Mouse (Mus musculus): ENCODE measurements around the gene Sh2d4b. TPM values are rescaled to one million over a fixed set of nuclear protein-coding genes. Genes with fewer than 3 reads are reported as not detected.

Sh2d4b gene
- polyA plus RNA-seq, 1 experiment from 2014 or later: 0.73 TPM

DNA sequence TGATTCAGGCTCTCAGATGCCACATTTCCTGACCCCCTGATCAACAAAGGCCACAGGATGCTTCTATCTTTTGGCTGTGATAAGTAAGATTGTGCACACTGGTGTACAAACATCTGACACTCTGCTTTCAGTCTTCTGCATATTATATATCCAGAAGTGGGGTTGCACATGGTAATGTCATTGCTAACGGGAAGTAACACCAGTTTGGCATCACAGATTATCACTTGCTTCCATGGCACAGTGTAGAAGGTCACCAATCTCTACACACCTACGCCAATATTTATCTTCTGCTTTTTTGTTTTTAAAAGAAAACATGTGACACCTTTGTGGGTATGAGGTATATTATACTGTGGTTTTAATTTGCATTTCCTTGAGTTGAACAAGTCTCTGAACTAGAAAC lies 36.9 kb upstream of the Sh2d4b start:
- H3K4me1 ChIP-seq (replicated peaks; ENCODE audit: control insufficient read depth, insufficient read depth, low read length): peaks cover 35% of the 10 kb centered on the region
- H3K27me3 ChIP-seq (ENCODE audit: control insufficient read depth, insufficient read depth, low read depth, low read length): no peaks in the 10 kb centered on the region
- H3K9me3 ChIP-seq (ENCODE audit: control insufficient read depth, low read length): no peaks in the 10 kb centered on the region
- WGBS: 85% methylated on average over 2 of the region's 2 CpGs
- H3K9ac ChIP-seq (ENCODE audit: low read length): no peak overlapping the region
- no peak overlapping the region for H3K4me3 ChIP-seq (ENCODE audit: low read length)
- H3K27ac ChIP-seq (ENCODE audit: low read length): no peak overlapping the region
- no peaks in the 10 kb centered on the region for H3K36me3 ChIP-seq (ENCODE audit: control insufficient read depth, insufficient read depth, low read length)
- ATAC-seq (ENCODE audit: low read depth): no peak
- H3K4me2 ChIP-seq (ENCODE audit: low read depth, low read length): no peak overlapping the region

DNA sequence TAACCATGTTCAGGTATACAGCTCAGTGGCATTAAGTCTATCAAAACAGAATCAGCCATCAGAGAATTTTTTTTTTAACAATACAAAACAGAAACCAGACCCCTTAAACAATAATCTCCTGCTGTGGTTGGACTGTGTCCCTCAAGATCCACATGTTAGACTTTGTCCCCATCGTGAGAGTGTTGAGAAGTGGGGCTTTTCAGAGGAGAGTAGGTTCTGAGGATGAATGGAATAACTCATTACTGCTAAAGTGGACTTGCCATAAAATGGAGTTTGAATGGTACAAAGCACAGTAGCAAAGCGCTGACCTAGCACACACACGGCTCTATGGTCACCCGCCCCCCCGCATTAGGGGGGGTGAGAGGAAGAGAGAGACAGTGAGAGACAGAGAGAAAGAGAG lies 35.8 kb upstream of the Sh2d4b start:
- Histone ChIP-seq H3K4me3 (ENCODE audit: low read length) (no peak overlapping the region), H3K9ac (ENCODE audit: low read length) (no peak overlapping the region), H3K4me1 (replicated peaks; ENCODE audit: control insufficient read depth, insufficient read depth, low read length) (peaks cover 41% of the 10 kb centered on the region), H3K27me3 (ENCODE audit: control insufficient read depth, insufficient read depth, low read depth, low read length) (no peaks in the 10 kb centered on the region), H3K9me3 (ENCODE audit: control insufficient read depth, low read length) (no peaks in the 10 kb centered on the region), H3K4me2 (ENCODE audit: low read depth, low read length) (no peak overlapping the region), H3K27ac (ENCODE audit: low read length) (no peak overlapping the region), H3K36me3 (ENCODE audit: control insufficient read depth, insufficient read depth, low read length) (no peaks in the 10 kb centered on the region)
- no peak for ATAC-seq (ENCODE audit: low read depth)
- 74% methylated on average over 5 of the region's 5 CpGs for WGBS

DNA sequence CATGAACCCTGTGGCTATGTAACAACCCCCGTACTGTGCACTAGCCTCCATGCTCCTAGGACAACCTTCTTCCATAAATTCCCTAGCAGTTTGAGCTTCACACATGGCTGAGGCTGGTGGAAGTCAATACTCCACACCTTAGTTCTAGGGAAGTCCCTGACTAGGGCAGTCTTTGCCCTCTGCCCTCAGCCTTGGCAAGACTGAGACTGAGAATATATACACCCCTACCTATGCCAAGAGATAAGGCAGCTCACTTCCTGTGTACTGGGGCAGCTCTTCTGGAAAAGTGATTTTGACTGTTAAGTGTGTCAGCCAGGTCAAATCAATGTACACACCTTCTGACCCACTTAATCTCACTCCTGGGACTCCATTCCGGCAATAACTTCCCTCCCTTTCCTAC lies 34.0 kb upstream of the Sh2d4b start:
- 48% methylated on average over 2 of the region's 2 CpGs for WGBS
- H3K27ac ChIP-seq (ENCODE audit: low read length): peak overlapping the region; percentile 20; the same call in 1 of the 2 replicates

DNA sequence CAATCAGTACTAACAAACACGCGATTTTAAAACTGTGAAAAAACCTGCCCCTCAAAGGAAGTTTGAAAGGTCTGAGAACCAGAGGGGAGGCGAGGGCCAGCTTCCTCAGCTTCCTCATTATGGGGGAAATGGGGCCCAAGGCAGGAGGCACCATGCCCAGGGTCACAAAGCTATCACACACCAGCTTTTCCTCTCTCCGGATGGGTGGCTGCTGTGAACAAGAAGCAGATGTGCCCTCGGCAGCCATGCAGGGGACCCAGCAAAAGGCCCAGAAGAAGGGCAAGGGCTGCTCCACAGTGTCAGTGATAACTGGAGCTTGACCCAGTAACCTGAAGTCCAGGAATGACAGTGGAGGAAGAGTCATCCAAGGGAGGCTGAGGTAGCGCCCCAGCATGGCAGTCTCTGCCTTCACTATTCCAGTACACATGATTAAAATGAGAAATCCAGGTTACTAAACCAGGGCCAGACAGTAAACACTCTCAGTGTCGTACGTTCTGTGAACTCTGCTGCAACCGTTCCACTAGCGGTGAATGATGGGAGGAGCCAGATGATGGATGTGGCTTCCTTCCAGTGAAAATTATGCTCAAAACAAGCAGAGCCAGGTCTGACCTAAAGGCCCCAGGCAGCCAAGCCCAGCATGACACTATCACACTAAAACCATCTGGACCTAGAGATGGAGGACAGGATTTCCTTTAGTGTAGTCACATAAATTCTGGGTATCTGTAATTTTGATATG lies 31.5 kb upstream of the Sh2d4b start:
- Histone ChIP-seq H3K4me3 (ENCODE audit: low read length) (no peak overlapping the region), H3K27me3 (ENCODE audit: control insufficient read depth, insufficient read depth, low read depth, low read length) (no peaks in the 10 kb centered on the region), H3K27ac (ENCODE audit: low read length) (peak overlapping the region; percentile 81), H3K9ac (ENCODE audit: low read length) (peak overlapping the region; percentile 40; the same call in 1 of the 2 replicates), H3K36me3 (ENCODE audit: control insufficient read depth, insufficient read depth, low read length) (no peaks in the 10 kb centered on the region), H3K4me1 (replicated peaks; ENCODE audit: control insufficient read depth, insufficient read depth, low read length) (peaks cover 20% of the 10 kb centered on the region), H3K9me3 (ENCODE audit: control insufficient read depth, low read length) (no peaks in the 10 kb centered on the region), H3K4me2 (ENCODE audit: low read depth, low read length) (no peak overlapping the region)
- 41% methylated on average over 10 of the region's 10 CpGs for WGBS
- peak; percentile 69 for ATAC-seq (ENCODE audit: low read depth)

More for the DNA sequence above, 34.0 kb upstream of the Sh2d4b start:
- no peaks in the 10 kb centered on the region for H3K27me3 ChIP-seq (ENCODE audit: control insufficient read depth, insufficient read depth, low read depth, low read length)
- no peak overlapping the region for H3K4me3 ChIP-seq (ENCODE audit: low read length)
- no peak overlapping the region for H3K4me2 ChIP-seq (ENCODE audit: low read depth, low read length)
- H3K36me3 ChIP-seq (ENCODE audit: control insufficient read depth, insufficient read depth, low read length): no peaks in the 10 kb centered on the region
- peak; percentile 59 for ATAC-seq (ENCODE audit: low read depth)
- no peaks in the 10 kb centered on the region for H3K9me3 ChIP-seq (ENCODE audit: control insufficient read depth, low read length)
- peaks cover 34% of the 10 kb centered on the region for H3K4me1 ChIP-seq (replicated peaks; ENCODE audit: control insufficient read depth, insufficient read depth, low read length)
- no peak overlapping the region for H3K9ac ChIP-seq (ENCODE audit: low read length)

DNA sequence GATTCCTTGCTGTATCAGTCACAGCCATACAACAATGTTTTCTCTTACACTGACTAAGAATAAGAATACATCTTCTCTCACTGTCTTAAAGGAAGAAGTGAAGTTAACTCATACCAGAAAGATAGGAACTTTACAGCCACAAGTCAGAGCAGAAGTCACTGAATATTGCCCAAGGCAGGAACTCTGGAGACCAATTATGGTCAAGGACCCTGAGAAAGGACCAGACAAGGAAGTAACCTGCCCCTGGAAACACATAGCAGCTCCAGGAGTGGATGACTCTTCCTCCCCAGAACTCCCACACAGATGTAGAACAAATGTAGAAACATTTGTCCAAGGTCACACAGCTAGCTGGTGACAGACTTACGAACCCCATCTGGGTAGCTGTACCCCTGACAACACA lies 28.2 kb upstream of the Sh2d4b start:
- Histone ChIP-seq H3K27me3 (ENCODE audit: control insufficient read depth, insufficient read depth, low read depth, low read length) (no peaks in the 10 kb centered on the region), H3K9me3 (ENCODE audit: control insufficient read depth, low read length) (no peaks in the 10 kb centered on the region), H3K36me3 (ENCODE audit: control insufficient read depth, insufficient read depth, low read length) (no peaks in the 10 kb centered on the region; the same call in 1 of the 2 replicates), H3K4me3 (ENCODE audit: low read length) (no peak overlapping the region), H3K9ac (ENCODE audit: low read length) (no peak overlapping the region), H3K27ac (ENCODE audit: low read length) (no peak overlapping the region), H3K4me1 (replicated peaks; ENCODE audit: control insufficient read depth, insufficient read depth, low read length) (peaks cover 5% of the 10 kb centered on the region), H3K4me2 (ENCODE audit: low read depth, low read length) (no peak overlapping the region)
- 100% methylated on average over 1 of the region's 1 CpGs for WGBS
- no peak for ATAC-seq (ENCODE audit: low read depth)

DNA sequence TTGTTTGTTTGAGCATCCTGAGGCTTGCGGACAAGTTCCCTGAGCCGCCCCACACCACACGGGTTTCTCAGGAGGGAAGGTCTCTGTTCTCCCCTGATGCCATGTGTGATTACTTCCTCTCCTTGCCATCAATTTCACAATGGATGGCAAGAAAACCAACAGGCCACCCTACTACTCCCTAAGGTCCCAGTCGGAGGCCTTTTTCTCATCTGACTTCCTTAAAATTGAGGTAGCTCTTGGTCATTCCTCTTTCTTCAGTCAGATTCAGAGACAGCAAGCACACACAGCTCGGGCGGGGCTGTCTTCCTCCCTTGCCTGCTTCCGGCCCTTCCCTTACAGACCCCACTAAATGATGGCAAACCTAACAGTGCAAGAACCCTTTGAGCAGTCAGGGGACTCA lies 26.5 kb upstream of the Sh2d4b start:
- no peaks in the 10 kb centered on the region for H3K9me3 ChIP-seq (ENCODE audit: control insufficient read depth, low read length)
- 65% methylated on average over 7 of the region's 7 CpGs for WGBS
- H3K27me3 ChIP-seq (ENCODE audit: control insufficient read depth, insufficient read depth, low read depth, low read length): no peaks in the 10 kb centered on the region
- H3K4me3 ChIP-seq (ENCODE audit: low read length): no peak overlapping the region
- H3K27ac ChIP-seq (ENCODE audit: low read length): no peak overlapping the region
- no peak overlapping the region for H3K4me2 ChIP-seq (ENCODE audit: low read depth, low read length)
- peaks cover 7% of the 10 kb centered on the region for H3K4me1 ChIP-seq (replicated peaks; ENCODE audit: control insufficient read depth, insufficient read depth, low read length)
- no peak for ATAC-seq (ENCODE audit: low read depth)
- peaks cover 8% of the 10 kb centered on the region for H3K36me3 ChIP-seq (ENCODE audit: control insufficient read depth, insufficient read depth, low read length)
- H3K9ac ChIP-seq (ENCODE audit: low read length): no peak overlapping the region

DNA sequence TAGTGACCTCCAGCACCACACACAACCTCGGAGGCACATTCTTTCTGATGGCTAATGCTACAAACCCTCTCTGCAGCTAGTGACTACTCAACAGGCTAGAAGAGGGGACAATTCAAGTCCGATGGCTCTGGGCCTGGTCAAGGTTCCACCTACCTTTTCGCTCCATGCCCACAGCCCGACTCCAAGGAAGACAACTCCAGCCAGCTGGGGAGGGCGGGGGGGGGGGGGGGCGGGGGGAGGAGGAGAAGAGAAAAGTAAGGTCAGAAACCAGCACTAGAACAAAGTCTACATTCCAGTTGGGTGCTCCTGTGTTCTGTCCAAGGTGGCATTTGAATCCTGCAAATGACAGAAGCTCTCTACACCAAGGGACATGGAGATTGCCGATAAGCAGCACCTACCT lies 25.4 kb upstream of the Sh2d4b start:
- Histone ChIP-seq H3K4me2 (ENCODE audit: low read depth, low read length) (no peak overlapping the region), H3K9me3 (ENCODE audit: control insufficient read depth, low read length) (no peaks in the 10 kb centered on the region), H3K9ac (ENCODE audit: low read length) (no peak overlapping the region), H3K27me3 (ENCODE audit: control insufficient read depth, insufficient read depth, low read depth, low read length) (no peaks in the 10 kb centered on the region), H3K4me1 (replicated peaks; ENCODE audit: control insufficient read depth, insufficient read depth, low read length) (peaks cover 5% of the 10 kb centered on the region), H3K4me3 (ENCODE audit: low read length) (no peak overlapping the region), H3K27ac (ENCODE audit: low read length) (no peak overlapping the region), H3K36me3 (ENCODE audit: control insufficient read depth, insufficient read depth, low read length) (peaks cover 16% of the 10 kb centered on the region)
- WGBS: 72% methylated on average over 4 of the region's 7 CpGs
- ATAC-seq (ENCODE audit: low read depth): 0 out of 2 replicates have a peak, but pooled peaks have one; percentile 1

DNA sequence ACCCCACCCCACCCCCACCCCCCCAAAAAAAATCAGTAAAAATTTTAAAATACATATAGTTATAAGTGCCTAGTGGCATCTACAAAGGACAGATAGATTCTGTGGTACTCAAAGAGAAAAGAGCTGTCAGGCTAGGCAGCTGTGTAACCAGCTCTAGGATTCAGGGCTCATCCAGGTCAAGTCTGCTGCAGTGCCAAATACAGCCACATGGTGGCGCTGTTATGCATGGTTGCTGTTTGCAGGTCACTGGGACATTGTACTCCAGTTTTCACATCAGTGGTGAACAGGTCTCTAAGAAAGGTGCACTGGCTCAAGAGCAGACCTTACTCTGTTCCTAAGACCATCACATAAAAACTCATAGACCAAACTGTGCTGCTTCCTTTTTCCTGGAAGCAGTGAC lies 24.6 kb upstream of the Sh2d4b start:
- no peaks in the 10 kb centered on the region for H3K27me3 ChIP-seq (ENCODE audit: control insufficient read depth, insufficient read depth, low read depth, low read length)
- H3K36me3 ChIP-seq (ENCODE audit: control insufficient read depth, insufficient read depth, low read length): peaks cover 23% of the 10 kb centered on the region
- H3K4me2 ChIP-seq (ENCODE audit: low read depth, low read length): no peak overlapping the region
- peaks cover 5% of the 10 kb centered on the region for H3K4me1 ChIP-seq (replicated peaks; ENCODE audit: control insufficient read depth, insufficient read depth, low read length)
- no peak overlapping the region for H3K9ac ChIP-seq (ENCODE audit: low read length)
- WGBS: 0% methylated on average over 1 of the region's 1 CpGs
- H3K27ac ChIP-seq (ENCODE audit: low read length): no peak overlapping the region
- ATAC-seq (ENCODE audit: low read depth): peak; percentile 54
- H3K9me3 ChIP-seq (ENCODE audit: control insufficient read depth, low read length): no peaks in the 10 kb centered on the region
- H3K4me3 ChIP-seq (ENCODE audit: low read length): no peak overlapping the region

DNA sequence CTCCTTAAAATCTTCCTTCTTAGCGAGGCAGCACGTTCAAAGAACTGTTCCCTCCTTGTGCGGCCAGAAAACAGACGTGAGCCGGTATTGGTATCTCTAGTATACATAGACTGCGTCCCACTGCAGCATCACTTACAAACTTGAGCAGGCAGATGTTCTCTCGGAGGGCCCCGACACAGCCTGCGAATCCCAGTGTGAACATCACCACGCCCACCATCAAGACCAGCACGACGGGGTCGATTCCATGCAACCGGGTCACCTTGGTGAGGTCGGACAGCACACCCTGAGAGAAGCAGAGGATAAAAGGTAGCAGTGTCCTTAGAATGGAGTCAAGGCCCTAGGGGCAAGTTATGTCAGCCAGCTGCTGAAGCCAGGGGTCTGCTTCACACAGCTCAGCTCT lies 23.6 kb upstream of the Sh2d4b start:
- no peak overlapping the region for H3K4me2 ChIP-seq (ENCODE audit: low read depth, low read length)
- no peak overlapping the region for H3K4me3 ChIP-seq (ENCODE audit: low read length)

More for the DNA sequence above, 23.6 kb upstream of the Sh2d4b start:
- no peaks in the 10 kb centered on the region for H3K27me3 ChIP-seq (ENCODE audit: control insufficient read depth, insufficient read depth, low read depth, low read length)
- peaks cover 24% of the 10 kb centered on the region for H3K36me3 ChIP-seq (ENCODE audit: control insufficient read depth, insufficient read depth, low read length)
- H3K27ac ChIP-seq (ENCODE audit: low read length): no peak overlapping the region
- H3K9ac ChIP-seq (ENCODE audit: low read length): no peak overlapping the region
- H3K9me3 ChIP-seq (ENCODE audit: control insufficient read depth, low read length): no peaks in the 10 kb centered on the region
- WGBS: 90% methylated on average over 15 of the region's 15 CpGs
- H3K4me1 ChIP-seq (replicated peaks; ENCODE audit: control insufficient read depth, insufficient read depth, low read length): peaks cover 5% of the 10 kb centered on the region
- ATAC-seq (ENCODE audit: low read depth): no peak
